Mouse (Mus musculus): ENCODE data around the gene Dnajb2. TPM values are rescaled to one million over a fixed set of nuclear protein-coding genes. Genes with fewer than 3 reads are reported as not detected.

Dnajb2 gene
- polyA plus RNA-seq, 1 experiment: 45.8 TPM

GRCm38 (mm10) chr1:75234606-75235005, 1.6 kb upstream of the Dnajb2 start:
- peak overlapping the region; percentile 44; the same call in 1 of the 2 replicates for H3K27ac ChIP-seq (ENCODE audit: insufficient read depth, low read length)
- H3K4me3 ChIP-seq (ENCODE audit: extremely low read depth, insufficient read depth, insufficient read length): no peak overlapping the region
- H3K4me1 ChIP-seq (ENCODE audit: control insufficient read depth, insufficient read depth, insufficient read length): peaks cover 13% of the 10 kb centered on the region
- under 1% methylated on average over 8 of the region's 8 CpGs for WGBS
- TF ChIP-seq CTCF (IDR thresholded peaks at IDR 0.05; ENCODE audit: extremely low read depth, insufficient read depth, insufficient read length, insufficient replicate concordance): peak; percentile 71; the same call in 1 of the 2 replicates
- TF ChIP-seq POLR2A (IDR thresholded peaks at IDR 0.05; ENCODE audit: low read depth, low read length): no peak
- peak; percentile 65 to 81 for DNase-seq (ENCODE audit: low read depth in 1 of 2, low spot score in 2 of 2)
- H3K36me3 ChIP-seq (ENCODE audit: control insufficient read depth, insufficient read depth, low read length): no peaks in the 10 kb centered on the region
- no peaks in the 10 kb centered on the region for H3K27me3 ChIP-seq (ENCODE audit: control insufficient read depth, insufficient read depth, low read length)

DNA sequence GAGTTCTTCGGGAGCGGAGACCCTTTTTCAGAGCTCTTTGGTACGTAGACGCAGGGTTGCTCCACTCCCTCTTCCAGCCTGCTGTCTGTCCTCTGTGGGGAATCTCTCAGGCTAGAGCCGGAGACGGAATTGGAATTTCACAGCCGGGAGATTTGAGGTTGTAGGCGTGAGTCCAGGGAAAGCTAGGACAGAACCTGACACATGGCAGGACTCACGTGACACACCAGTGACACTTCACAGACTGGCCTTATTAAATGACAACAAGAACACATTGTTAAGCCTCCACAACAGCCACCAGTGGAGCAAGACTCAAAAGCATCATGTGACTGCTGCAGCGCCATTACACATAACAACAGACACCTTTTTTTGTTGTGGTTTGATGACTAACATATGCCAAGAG, 3.4 kb downstream of the Dnajb2 start:
- Histone ChIP-seq H3K27ac (ENCODE audit: insufficient read depth, low read length) (no peak overlapping the region), H3K4me3 (ENCODE audit: extremely low read depth, insufficient read depth, insufficient read length) (no peak overlapping the region), H3K36me3 (ENCODE audit: control insufficient read depth, insufficient read depth, low read length) (peaks cover 11% of the 10 kb centered on the region), H3K4me1 (ENCODE audit: control insufficient read depth, insufficient read depth, insufficient read length) (peaks cover 13% of the 10 kb centered on the region), H3K27me3 (ENCODE audit: control insufficient read depth, insufficient read depth, low read length) (no peaks in the 10 kb centered on the region)
- TF ChIP-seq POLR2A (IDR thresholded peaks at IDR 0.05; ENCODE audit: low read depth, low read length) (no peak), CTCF (IDR thresholded peaks at IDR 0.05; ENCODE audit: extremely low read depth, insufficient read depth, insufficient read length, insufficient replicate concordance) (no peak)
- DNase-seq (ENCODE audit: low read depth in 1 of 2, low spot score in 2 of 2): no peak
- WGBS: 94% methylated on average over 10 of the region's 10 CpGs

DNA sequence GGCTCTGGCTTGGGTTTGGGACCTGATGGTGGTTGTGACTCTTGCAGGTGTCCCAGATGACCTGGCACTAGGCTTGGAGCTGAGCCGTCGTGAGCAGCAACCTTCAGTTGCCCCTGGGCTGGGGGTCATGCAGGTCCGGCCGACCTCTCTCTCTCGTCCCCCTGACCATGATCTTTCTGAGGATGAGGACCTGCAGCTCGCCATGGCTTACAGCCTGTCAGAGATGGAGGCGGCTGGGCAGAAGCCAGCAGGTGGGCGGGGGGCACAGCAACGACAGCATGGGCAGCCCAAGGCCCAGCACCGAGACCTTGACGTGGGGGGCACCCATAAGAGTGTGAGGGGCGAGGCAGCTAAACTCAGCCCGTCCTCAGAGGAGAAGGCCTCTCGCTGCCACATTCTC, 7.2 kb downstream of the Dnajb2 start:
- no peak for DNase-seq (ENCODE audit: low read depth in 1 of 2, low spot score in 2 of 2)
- Histone ChIP-seq H3K4me3 (ENCODE audit: extremely low read depth, insufficient read depth, insufficient read length) (no peak overlapping the region), H3K27ac (ENCODE audit: insufficient read depth, low read length) (no peak overlapping the region), H3K27me3 (ENCODE audit: control insufficient read depth, insufficient read depth, low read length) (no peaks in the 10 kb centered on the region), H3K36me3 (ENCODE audit: control insufficient read depth, insufficient read depth, low read length) (peaks cover 11% of the 10 kb centered on the region), H3K4me1 (ENCODE audit: control insufficient read depth, insufficient read depth, insufficient read length) (peaks cover 3% of the 10 kb centered on the region; the same call in 1 of the 2 replicates)
- TF ChIP-seq CTCF (IDR thresholded peaks at IDR 0.05; ENCODE audit: extremely low read depth, insufficient read depth, insufficient read length, insufficient replicate concordance) (no peak), POLR2A (IDR thresholded peaks at IDR 0.05; ENCODE audit: low read depth, low read length) (no peak)
- 95% methylated on average over 14 of the region's 14 CpGs for WGBS

GRCm38 (mm10) chr1:75244175-75244826, 8.1 kb downstream of the Dnajb2 start:
- no peak for DNase-seq (ENCODE audit: low read depth in 1 of 2, low spot score in 2 of 2)
- no peak for TF ChIP-seq POLR2A (IDR thresholded peaks at IDR 0.05; ENCODE audit: low read depth, low read length)
- TF ChIP-seq CTCF (IDR thresholded peaks at IDR 0.05; ENCODE audit: extremely low read depth, insufficient read depth, insufficient read length, insufficient replicate concordance): no peak
- peaks cover 5% of the 10 kb centered on the region; the same call in 1 of the 2 replicates for H3K4me1 ChIP-seq (ENCODE audit: control insufficient read depth, insufficient read depth, insufficient read length)
- 96% methylated on average over 12 of the region's 12 CpGs for WGBS
- H3K4me3 ChIP-seq (ENCODE audit: extremely low read depth, insufficient read depth, insufficient read length): no peak overlapping the region
- H3K27ac ChIP-seq (ENCODE audit: insufficient read depth, low read length): no peak overlapping the region
- H3K27me3 ChIP-seq (ENCODE audit: control insufficient read depth, insufficient read depth, low read length): no peaks in the 10 kb centered on the region
- H3K36me3 ChIP-seq (ENCODE audit: control insufficient read depth, insufficient read depth, low read length): peaks cover 11% of the 10 kb centered on the region

DNA sequence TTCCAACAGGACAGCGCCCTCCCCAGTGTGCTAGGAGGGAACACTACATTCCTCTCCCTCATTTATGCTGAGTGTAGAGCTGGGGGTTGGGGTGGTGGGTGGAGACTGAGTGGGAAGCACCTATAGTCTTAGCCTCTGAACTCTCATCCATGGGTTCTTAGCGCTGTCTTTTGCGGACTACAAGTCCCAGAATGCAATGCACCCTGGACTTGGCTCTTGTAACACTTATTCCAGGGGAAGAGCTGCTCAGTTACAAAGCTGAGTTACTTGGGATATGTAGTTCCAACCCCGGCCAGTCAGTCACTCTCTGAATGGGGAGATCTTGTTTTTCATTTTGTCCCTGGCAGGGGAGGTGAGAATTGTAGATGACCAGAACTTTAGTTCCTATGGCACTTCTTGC, 8.6 kb downstream of the Dnajb2 start:
- H3K36me3 ChIP-seq (ENCODE audit: control insufficient read depth, insufficient read depth, low read length): peaks cover 10% of the 10 kb centered on the region
- H3K27me3 ChIP-seq (ENCODE audit: control insufficient read depth, insufficient read depth, low read length): no peaks in the 10 kb centered on the region
- H3K27ac ChIP-seq (ENCODE audit: insufficient read depth, low read length): no peak overlapping the region
- TF ChIP-seq CTCF (IDR thresholded peaks at IDR 0.05; ENCODE audit: extremely low read depth, insufficient read depth, insufficient read length, insufficient replicate concordance): no peak
- TF ChIP-seq POLR2A (IDR thresholded peaks at IDR 0.05; ENCODE audit: low read depth, low read length): no peak
- DNase-seq (ENCODE audit: low read depth in 1 of 2, low spot score in 2 of 2): no peak
- WGBS: 65% methylated on average over 4 of the region's 4 CpGs
- no peak overlapping the region for H3K4me3 ChIP-seq (ENCODE audit: extremely low read depth, insufficient read depth, insufficient read length)
- peaks cover 5% of the 10 kb centered on the region; the same call in 1 of the 2 replicates for H3K4me1 ChIP-seq (ENCODE audit: control insufficient read depth, insufficient read depth, insufficient read length)

DNA sequence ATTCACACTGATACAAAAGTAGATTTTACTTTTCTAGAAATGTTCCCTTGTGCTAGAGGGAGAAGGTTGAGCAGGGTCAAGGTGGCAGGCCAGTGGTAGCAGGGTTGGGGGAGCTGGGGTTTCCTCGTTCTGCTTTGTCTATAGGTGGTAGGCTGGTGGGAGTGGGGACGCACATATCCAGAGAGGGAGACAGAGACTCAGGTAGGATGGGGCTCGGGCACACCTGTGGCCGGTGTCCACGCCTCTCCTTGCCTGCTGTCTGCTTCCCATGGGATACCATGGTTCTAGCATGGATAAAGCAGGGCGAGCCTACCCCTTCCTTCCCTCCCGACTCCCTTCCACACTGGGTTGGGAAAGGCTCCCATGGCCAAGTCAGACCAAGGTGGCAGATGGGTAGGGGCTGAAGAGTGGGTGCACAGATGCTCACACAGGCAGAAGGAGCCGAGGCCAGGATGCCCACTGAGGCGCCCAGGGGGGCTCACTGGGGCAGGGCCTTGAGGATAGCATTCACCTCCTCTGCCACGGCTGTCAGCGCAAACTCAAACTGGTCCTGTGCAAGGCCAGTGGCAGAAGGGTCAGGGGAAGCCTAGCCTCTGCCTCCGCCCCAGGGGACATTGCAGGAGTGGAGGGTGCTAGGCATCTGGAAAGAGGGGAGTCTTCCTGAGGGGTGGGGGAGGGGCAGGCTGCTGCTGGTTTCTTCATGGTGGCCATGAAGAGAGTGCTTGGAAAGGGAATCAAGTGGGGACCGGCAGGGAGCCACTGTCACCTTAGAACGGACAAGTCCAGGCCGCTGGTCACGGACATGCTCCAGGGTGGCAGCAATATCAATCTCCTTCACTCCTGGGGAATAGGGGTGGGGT, 11.1 kb downstream of the Dnajb2 start:
- Histone ChIP-seq H3K27ac (ENCODE audit: insufficient read depth, low read length) (no peak overlapping the region), H3K4me1 (ENCODE audit: control insufficient read depth, insufficient read depth, insufficient read length) (peaks cover 9% of the 10 kb centered on the region; the same call in 1 of the 2 replicates), H3K27me3 (ENCODE audit: control insufficient read depth, insufficient read depth, low read length) (no peaks in the 10 kb centered on the region), H3K36me3 (ENCODE audit: control insufficient read depth, insufficient read depth, low read length) (0 out of 2 replicates have a peak, but pooled peaks cover 4% of the 10 kb centered on the region), H3K4me3 (ENCODE audit: extremely low read depth, insufficient read depth, insufficient read length) (no peak overlapping the region)
- WGBS: 91% methylated on average over 16 of the region's 16 CpGs
- no peak for DNase-seq (ENCODE audit: low read depth in 1 of 2, low spot score in 2 of 2)
- TF ChIP-seq POLR2A (IDR thresholded peaks at IDR 0.05; ENCODE audit: low read depth, low read length) (no peak), CTCF (IDR thresholded peaks at IDR 0.05; ENCODE audit: extremely low read depth, insufficient read depth, insufficient read length, insufficient replicate concordance) (no peak)
